Mouse (Mus musculus): ENCODE data around the gene Snrnp200. TPM values are rescaled to one million over a fixed set of nuclear protein-coding genes. Genes with fewer than 3 reads are reported as not detected.
"Not testable (repeated sequence)": the region's sequence is repeated elsewhere in the genome, so short reads cannot be mapped to it uniquely, and the experiment has no call there.

The Snrnp200 gene
- polyA plus RNA-seq, 1 experiment from 2014 or later = 67.2 TPM

- WGBS = 10% methylated on average over 8 of the region's 8 CpGs
- Histone ChIP-seq H3K36me3 (ENCODE audit: insufficient read depth, low read length) (no peaks in the 10 kb centered on the region), H3K9ac (replicated peaks; ENCODE audit: low read length) (peak overlapping the region; percentile 89), H3K27me3 (ENCODE audit: insufficient read depth, low read length) (no peaks in the 10 kb centered on the region), H3K9me3 (ENCODE audit: low read length) (no peaks in the 10 kb centered on the region), H3K27ac (ENCODE audit: low read length) (peak overlapping the region; percentile 99), H3K4me3 (ENCODE audit: low read length) (peak overlapping the region; percentile 97), H3K4me2 (replicated peaks; ENCODE audit: low read depth, low read length) (peak overlapping the region; percentile 79), H3K4me1 (ENCODE audit: insufficient read depth, low read length) (peaks cover 7% of the 10 kb centered on the region)
- ATAC-seq (ENCODE audit: low FRiP score, low TSS enrichment) = no peak
Observed at GRCm38 (mm10) chr2:127271042-127271515, 62.9 kb downstream of the Snrnp200 start.

- H3K9ac ChIP-seq (replicated peaks; ENCODE audit: low read length); H3K27me3 ChIP-seq (ENCODE audit: insufficient read depth, low read length); H3K4me1 ChIP-seq (ENCODE audit: insufficient read depth, low read length); H3K27ac ChIP-seq (ENCODE audit: low read length); H3K9me3 ChIP-seq (ENCODE audit: low read length); ATAC-seq (ENCODE audit: low FRiP score, low TSS enrichment); H3K4me3 ChIP-seq (ENCODE audit: low read length); H3K36me3 ChIP-seq (ENCODE audit: insufficient read depth, low read length): not testable (repeated sequence)
- WGBS = 86% methylated on average over 4 of the region's 4 CpGs
- H3K4me2 ChIP-seq (replicated peaks; ENCODE audit: low read depth, low read length) = peak overlapping the region; percentile 79
Observed at GRCm38 (mm10) chr2:127272049-127272448, 63.9 kb downstream of the Snrnp200 start.

DNA sequence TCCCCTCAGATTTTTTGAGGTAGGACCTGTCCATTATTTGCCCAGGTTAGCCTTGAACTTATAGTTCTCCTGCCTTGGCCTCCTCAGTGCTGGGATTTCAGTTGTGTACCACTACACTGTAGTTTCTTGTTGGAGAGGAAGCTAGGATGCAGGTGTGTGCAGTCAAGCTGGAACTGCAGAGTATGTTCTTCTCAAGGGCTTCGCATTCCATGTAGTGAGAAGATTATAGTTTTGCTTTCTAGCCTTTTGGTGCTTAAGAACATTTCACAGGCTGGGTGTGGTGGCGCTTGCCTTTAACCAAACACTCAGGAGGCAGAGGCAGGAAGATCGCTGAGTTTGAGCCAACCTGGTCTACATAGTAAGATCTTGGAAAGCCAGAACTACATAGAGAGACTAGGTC lies 64.6 kb downstream of the Snrnp200 start:
- Histone ChIP-seq H3K9me3 (ENCODE audit: low read length) (no peaks in the 10 kb centered on the region), H3K4me3 (ENCODE audit: low read length) (no peak overlapping the region), H3K4me1 (ENCODE audit: insufficient read depth, low read length) (peaks cover 7% of the 10 kb centered on the region), H3K36me3 (ENCODE audit: insufficient read depth, low read length) (no peaks in the 10 kb centered on the region), H3K27ac (ENCODE audit: low read length) (no peak overlapping the region), H3K9ac (replicated peaks; ENCODE audit: low read length) (no peak overlapping the region), H3K4me2 (replicated peaks; ENCODE audit: low read depth, low read length) (no peak overlapping the region), H3K27me3 (ENCODE audit: insufficient read depth, low read length) (no peaks in the 10 kb centered on the region)
- WGBS = 93% methylated on average over 3 of the region's 3 CpGs
- ATAC-seq (ENCODE audit: low FRiP score, low TSS enrichment) = no peak

GRCm38 (mm10) chr2:127274590-127274989 lies 66.4 kb downstream of the Snrnp200 start:
- no peaks in the 10 kb centered on the region for H3K27me3 ChIP-seq (ENCODE audit: insufficient read depth, low read length)
- no peak overlapping the region for H3K4me2 ChIP-seq (replicated peaks; ENCODE audit: low read depth, low read length)
- 90% methylated on average over 2 of the region's 2 CpGs for WGBS
- peaks cover 7% of the 10 kb centered on the region for H3K4me1 ChIP-seq (ENCODE audit: insufficient read depth, low read length)
- no peak for ATAC-seq (ENCODE audit: low FRiP score, low TSS enrichment)
- no peak overlapping the region; the same call in 1 of the 2 replicates for H3K9ac ChIP-seq (replicated peaks; ENCODE audit: low read length)
- no peaks in the 10 kb centered on the region for H3K36me3 ChIP-seq (ENCODE audit: insufficient read depth, low read length)
- H3K27ac ChIP-seq (ENCODE audit: low read length) = no peak overlapping the region
- H3K4me3 ChIP-seq (ENCODE audit: low read length) = no peak overlapping the region
- no peaks in the 10 kb centered on the region for H3K9me3 ChIP-seq (ENCODE audit: low read length)

GRCm38 (mm10) chr2:127275551-127276320 lies 67.5 kb downstream of the Snrnp200 start:
- no peaks in the 10 kb centered on the region for H3K9me3 ChIP-seq (ENCODE audit: low read length)

GRCm38 (mm10) chr2:127278162-127278561 lies 70.0 kb downstream of the Snrnp200 start:
- Histone ChIP-seq H3K9ac (replicated peaks; ENCODE audit: low read length) (no peak overlapping the region), H3K4me3 (ENCODE audit: low read length) (no peak overlapping the region), H3K4me1 (ENCODE audit: insufficient read depth, low read length) (0 out of 2 replicates have a peak, but pooled peaks cover 3% of the 10 kb centered on the region), H3K27me3 (ENCODE audit: insufficient read depth, low read length) (no peaks in the 10 kb centered on the region), H3K4me2 (replicated peaks; ENCODE audit: low read depth, low read length) (no peak overlapping the region), H3K9me3 (ENCODE audit: low read length) (no peaks in the 10 kb centered on the region), H3K36me3 (ENCODE audit: insufficient read depth, low read length) (no peaks in the 10 kb centered on the region), H3K27ac (ENCODE audit: low read length) (no peak overlapping the region)
- ATAC-seq (ENCODE audit: low FRiP score, low TSS enrichment) = no peak

More at GRCm38 (mm10) chr2:127275551-127276320, 67.5 kb downstream of the Snrnp200 start:
- no peak for ATAC-seq (ENCODE audit: low FRiP score, low TSS enrichment)
- no peak overlapping the region for H3K4me3 ChIP-seq (ENCODE audit: low read length)
- H3K36me3 ChIP-seq (ENCODE audit: insufficient read depth, low read length) = no peaks in the 10 kb centered on the region
- H3K4me1 ChIP-seq (ENCODE audit: insufficient read depth, low read length) = peaks cover 7% of the 10 kb centered on the region
- no peak overlapping the region for H3K4me2 ChIP-seq (replicated peaks; ENCODE audit: low read depth, low read length)
- H3K27me3 ChIP-seq (ENCODE audit: insufficient read depth, low read length) = no peaks in the 10 kb centered on the region
- H3K9ac ChIP-seq (replicated peaks; ENCODE audit: low read length) = no peak overlapping the region
- no peak overlapping the region for H3K27ac ChIP-seq (ENCODE audit: low read length)
- 82% methylated on average over 5 of the region's 5 CpGs for WGBS

Other genes with a start within 250 kb of the Snrnp200 start
- gene Ap4e1, start 199.7 kb upstream of the Snrnp200 start, polyA plus RNA-seq (2015; fragmentation: Nextera tagmentation; extraction: Ambion mirVana) = 10.0 and 11.6 TPM in 2 replicates
- 47.4 and 51.5 TPM in 2 replicates for gene Blvra, start 137.7 kb upstream of the Snrnp200 start, polyA plus RNA-seq (2015; fragmentation: Nextera tagmentation; extraction: Ambion mirVana)
- gene Ncaph, start 74.4 kb upstream of the Snrnp200 start, polyA plus RNA-seq (2015; fragmentation: Nextera tagmentation; extraction: Ambion mirVana) = 91.5 and 96.6 TPM in 2 replicates
- gene Itpripl1, start 64.9 kb upstream of the Snrnp200 start, polyA plus RNA-seq (2015; fragmentation: Nextera tagmentation; extraction: Ambion mirVana) = 24.0 and 27.1 TPM in 2 replicates
- 1.6 and 2.1 TPM in 2 replicates for gene 1810024B03Rik, start 106 bp upstream of the Snrnp200 start, polyA plus RNA-seq (2015; fragmentation: Nextera tagmentation; extraction: Ambion mirVana)
- 74.2 and 81.7 TPM in 2 replicates for gene Ciao1, start 39.4 kb downstream of the Snrnp200 start, polyA plus RNA-seq (2015; fragmentation: Nextera tagmentation; extraction: Ambion mirVana)
- 29.0 and 29.5 TPM in 2 replicates for gene Tmem127, start 39.5 kb downstream of the Snrnp200 start, polyA plus RNA-seq (2015; fragmentation: Nextera tagmentation; extraction: Ambion mirVana)
- gene Stard7, start 61.8 kb downstream of the Snrnp200 start, polyA plus RNA-seq (2015; fragmentation: Nextera tagmentation; extraction: Ambion mirVana) = 76.1 and 84.9 TPM in 2 replicates
- gene Dusp2, start 127.8 kb downstream of the Snrnp200 start, polyA plus RNA-seq (2015; fragmentation: Nextera tagmentation; extraction: Ambion mirVana) = 7.8 and 8.3 TPM in 2 replicates
- gene Astl, start 130.3 kb downstream of the Snrnp200 start, polyA plus RNA-seq (2015; fragmentation: Nextera tagmentation; extraction: Ambion mirVana) = not detected in 2 replicates
- 7.2 and 7.8 TPM in 2 replicates for gene Adra2b, start 154.8 kb downstream of the Snrnp200 start, polyA plus RNA-seq (2015; fragmentation: Nextera tagmentation; extraction: Ambion mirVana)
- gene Gpat2, start 216.8 kb downstream of the Snrnp200 start, polyA plus RNA-seq (2015; fragmentation: Nextera tagmentation; extraction: Ambion mirVana) = 0.22 and 0.40 TPM in 2 replicates
- gene Fahd2a, start 236.2 kb downstream of the Snrnp200 start, polyA plus RNA-seq (2015; fragmentation: Nextera tagmentation; extraction: Ambion mirVana) = 37.0 and 39.0 TPM in 2 replicates

Data from kidney, embryonic 16.5 days (tissue).